Mouse (Mus musculus): ENCODE measurements around the gene Sarnp. TPM values are rescaled to one million over a fixed set of nuclear protein-coding genes. Genes with fewer than 3 reads are reported as not detected.

The Sarnp gene
- polyA plus RNA-seq, 1 experiment from 2014 or later = 279 TPM

DNA sequence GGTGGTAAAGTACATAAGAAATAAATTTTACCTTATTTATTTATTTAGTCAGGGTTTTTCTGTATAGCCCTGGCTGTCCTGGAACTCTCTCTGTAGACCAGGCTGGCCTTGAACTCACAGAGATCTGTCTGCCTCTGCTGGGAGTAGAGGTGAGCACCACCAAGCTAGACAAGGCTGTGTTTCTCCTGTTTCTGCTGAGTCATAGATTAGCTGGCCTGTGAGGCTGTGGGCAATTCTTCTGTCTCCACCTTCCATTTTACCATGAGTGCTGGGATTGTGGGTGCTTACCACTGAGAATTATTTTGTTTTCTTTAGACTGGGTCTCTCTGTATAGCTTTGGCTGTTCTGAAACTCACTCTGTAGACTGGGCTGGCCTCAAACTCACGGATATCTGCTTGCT is 84.3 kb downstream of the Sarnp start:
- ATAC-seq (ENCODE audit: low FRiP score) = no peak
- Histone ChIP-seq H3K27me3 (ENCODE audit: control insufficient read depth, insufficient read depth, low read length) (peaks cover 6% of the 10 kb centered on the region; the same call in 1 of the 2 replicates), H3K4me3 (ENCODE audit: low read depth, low read length) (no peak overlapping the region), H3K4me2 (no peak overlapping the region), H3K9me3 (ENCODE audit: control insufficient read depth, low read length) (no peaks in the 10 kb centered on the region), H3K4me1 (ENCODE audit: control insufficient read depth, insufficient read depth, low read length) (no peaks in the 10 kb centered on the region), H3K27ac (ENCODE audit: low read depth, low read length) (no peak overlapping the region), H3K36me3 (ENCODE audit: control insufficient read depth, insufficient read depth, low read length) (no peaks in the 10 kb centered on the region), H3K9ac (ENCODE audit: low read length) (no peak overlapping the region)
- no peak for DNase-seq (ENCODE audit: low spot score, missing footprints)
- WGBS = 59% methylated on average over 1 of the region's 1 CpGs

DNA sequence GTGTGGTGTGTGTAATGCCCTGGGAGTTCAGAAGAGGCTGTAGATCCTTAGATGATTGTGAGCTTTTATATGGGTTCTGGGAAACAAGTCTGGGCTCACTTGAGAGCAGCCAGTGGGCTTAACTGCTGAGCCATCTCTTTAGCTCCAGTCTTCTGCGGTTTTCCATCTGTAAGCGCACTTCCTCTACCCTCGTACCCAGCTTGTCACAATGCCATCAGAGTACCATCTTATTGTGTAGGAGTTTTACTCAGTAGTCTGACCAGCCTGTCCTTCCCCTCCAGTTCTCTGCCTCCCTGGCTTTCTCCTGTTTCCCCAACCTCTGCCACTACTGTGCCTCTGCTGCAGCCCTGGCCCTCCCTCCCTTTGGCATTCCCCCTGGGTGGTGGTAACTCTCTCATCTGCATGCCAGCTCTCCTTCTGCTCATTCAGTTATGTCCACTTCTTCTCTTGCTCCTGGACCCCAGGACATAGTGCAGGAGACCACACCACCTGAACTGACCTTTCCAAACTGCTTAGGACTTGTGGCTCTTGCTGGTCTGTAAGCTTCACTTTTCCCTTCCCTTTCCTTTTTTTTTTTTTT is 85.4 kb downstream of the Sarnp start:
- H3K4me2 ChIP-seq = no peak overlapping the region

DNA sequence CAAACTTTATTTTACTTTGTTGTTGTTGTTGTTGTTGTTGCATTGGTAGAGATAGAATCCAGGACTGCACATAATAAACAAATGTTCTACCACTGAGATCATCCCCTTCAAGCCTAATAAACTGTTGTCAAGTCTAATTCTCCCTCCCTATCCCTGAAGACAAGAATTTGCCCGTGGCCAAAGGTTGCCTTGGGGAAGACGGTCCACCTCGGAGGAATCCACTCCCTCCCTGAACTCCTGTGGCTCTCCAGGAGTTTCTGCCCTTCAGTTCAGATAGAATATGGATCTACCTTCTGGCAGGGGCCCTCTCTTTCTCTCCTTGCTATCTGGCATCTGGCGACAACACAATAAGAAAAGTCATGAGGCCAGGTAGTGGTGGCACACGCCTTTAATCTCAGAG is 87.7 kb downstream of the Sarnp start:
- WGBS = 77% methylated on average over 5 of the region's 5 CpGs

More for the DNA sequence above, 85.4 kb downstream of the Sarnp start:
- Histone ChIP-seq H3K27me3 (ENCODE audit: control insufficient read depth, insufficient read depth, low read length) (no peaks in the 10 kb centered on the region), H3K36me3 (ENCODE audit: control insufficient read depth, insufficient read depth, low read length) (no peaks in the 10 kb centered on the region), H3K9ac (ENCODE audit: low read length) (no peak overlapping the region), H3K9me3 (ENCODE audit: control insufficient read depth, low read length) (no peaks in the 10 kb centered on the region), H3K4me3 (ENCODE audit: low read depth, low read length) (no peak overlapping the region), H3K27ac (ENCODE audit: low read depth, low read length) (no peak overlapping the region), H3K4me1 (ENCODE audit: control insufficient read depth, insufficient read depth, low read length) (no peaks in the 10 kb centered on the region)
- ATAC-seq (ENCODE audit: low FRiP score) (no peak), DNase-seq (ENCODE audit: low spot score, missing footprints) (no peak)
- WGBS = 82% methylated on average over 3 of the region's 3 CpGs

DNA sequence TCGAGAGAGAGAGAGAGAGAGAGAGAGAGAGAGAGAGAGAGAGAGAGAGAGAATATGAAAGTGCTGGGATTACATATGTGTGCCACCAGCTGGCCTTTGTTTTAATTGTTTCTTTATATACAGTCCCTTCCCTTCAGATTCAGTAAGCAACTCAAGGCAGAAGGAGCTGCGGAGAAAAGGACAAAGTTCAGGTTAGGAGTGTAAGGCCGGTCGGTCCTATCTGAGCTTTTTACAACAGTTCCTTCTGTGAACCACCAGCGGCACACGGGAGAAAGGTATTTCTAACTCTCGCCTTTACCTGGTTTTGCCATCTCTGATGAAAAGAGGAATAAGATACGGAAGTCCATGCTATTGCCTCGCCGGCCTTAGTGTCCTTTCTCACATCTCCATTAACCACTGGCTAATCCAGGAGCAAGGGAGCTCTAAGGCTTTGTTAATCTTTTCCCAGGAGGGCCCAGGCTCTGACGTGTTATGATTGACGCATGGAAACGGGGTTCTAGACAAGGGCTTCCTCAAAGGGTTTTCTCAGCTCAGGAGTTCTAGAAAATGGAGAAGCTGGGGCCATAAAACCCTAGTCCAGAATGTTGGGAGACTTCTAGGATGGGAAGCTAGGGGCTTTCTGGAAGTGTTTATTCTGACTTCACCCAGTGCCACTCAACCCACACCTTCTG is 91.8 kb downstream of the Sarnp start:
- Histone ChIP-seq H3K27me3 (ENCODE audit: control insufficient read depth, insufficient read depth, low read length) (0 out of 2 replicates have a peak, but pooled peaks cover 5% of the 10 kb centered on the region), H3K4me2 (peak overlapping the region; percentile 78), H3K9me3 (ENCODE audit: control insufficient read depth, low read length) (no peaks in the 10 kb centered on the region), H3K27ac (ENCODE audit: low read depth, low read length) (no peak overlapping the region), H3K9ac (ENCODE audit: low read length) (peak overlapping the region; percentile 85), H3K36me3 (ENCODE audit: control insufficient read depth, insufficient read depth, low read length) (no peaks in the 10 kb centered on the region), H3K4me3 (ENCODE audit: low read depth, low read length) (peak overlapping the region; percentile 75), H3K4me1 (ENCODE audit: control insufficient read depth, insufficient read depth, low read length) (peaks cover 6% of the 10 kb centered on the region)
- DNase-seq (ENCODE audit: low spot score, missing footprints) = peak; percentile 94
- 56% methylated on average over 13 of the region's 13 CpGs for WGBS
- ATAC-seq (ENCODE audit: low FRiP score) = peak; percentile 0; the same call in 1 of the 2 replicates

More for the DNA sequence above, 87.7 kb downstream of the Sarnp start:
- H3K4me2 ChIP-seq = no peak overlapping the region
- 0 out of 2 replicates have a peak, but pooled peaks cover 5% of the 10 kb centered on the region for H3K27me3 ChIP-seq (ENCODE audit: control insufficient read depth, insufficient read depth, low read length)
- H3K27ac ChIP-seq (ENCODE audit: low read depth, low read length) = no peak overlapping the region
- ATAC-seq (ENCODE audit: low FRiP score) = no peak
- H3K4me1 ChIP-seq (ENCODE audit: control insufficient read depth, insufficient read depth, low read length) = peaks cover 6% of the 10 kb centered on the region; the same call in 1 of the 2 replicates
- no peak overlapping the region for H3K4me3 ChIP-seq (ENCODE audit: low read depth, low read length)
- no peaks in the 10 kb centered on the region for H3K36me3 ChIP-seq (ENCODE audit: control insufficient read depth, insufficient read depth, low read length)
- H3K9ac ChIP-seq (ENCODE audit: low read length) = no peak overlapping the region
- no peaks in the 10 kb centered on the region for H3K9me3 ChIP-seq (ENCODE audit: control insufficient read depth, low read length)
- DNase-seq (ENCODE audit: low spot score, missing footprints) = no peak

DNA sequence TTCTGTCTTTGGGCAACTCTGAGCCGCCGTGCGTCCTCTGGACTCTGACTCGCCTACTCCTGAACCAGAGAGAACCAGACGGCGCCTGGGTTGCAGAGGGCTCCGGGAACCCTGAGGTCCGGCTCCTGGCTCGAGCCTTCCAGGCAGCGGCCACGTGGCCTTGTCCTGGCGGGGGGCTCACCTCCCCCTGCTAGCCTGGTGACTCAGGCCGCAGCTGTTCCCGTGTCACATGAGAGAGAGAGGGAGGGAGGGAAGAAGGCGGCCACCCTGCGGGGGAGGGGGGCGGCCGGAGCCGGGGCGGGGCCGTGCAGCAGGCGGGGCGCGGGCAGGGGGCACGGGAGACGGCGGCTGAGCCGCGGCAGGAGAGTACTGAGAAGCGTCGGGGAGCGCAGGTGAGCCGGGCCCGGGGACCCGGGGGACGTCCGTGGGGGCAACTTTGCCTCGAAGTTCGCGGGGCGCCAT is 92.5 kb downstream of the Sarnp start:
- Histone ChIP-seq H3K36me3 (ENCODE audit: control insufficient read depth, insufficient read depth, low read length) (no peaks in the 10 kb centered on the region), H3K27ac (ENCODE audit: low read depth, low read length) (no peak overlapping the region), H3K9ac (ENCODE audit: low read length) (peak overlapping the region; percentile 85), H3K27me3 (ENCODE audit: control insufficient read depth, insufficient read depth, low read length) (0 out of 2 replicates have a peak, but pooled peaks cover 5% of the 10 kb centered on the region), H3K4me1 (ENCODE audit: control insufficient read depth, insufficient read depth, low read length) (peaks cover 6% of the 10 kb centered on the region), H3K4me2 (peak overlapping the region; percentile 78), H3K4me3 (ENCODE audit: low read depth, low read length) (peak overlapping the region; percentile 75), H3K9me3 (ENCODE audit: control insufficient read depth, low read length) (no peaks in the 10 kb centered on the region)
- DNase-seq (ENCODE audit: low spot score, missing footprints) = peak; percentile 97
- peak; percentile 86 for ATAC-seq (ENCODE audit: low FRiP score)
- WGBS = 0% methylated on average over 34 of the region's 41 CpGs

DNA sequence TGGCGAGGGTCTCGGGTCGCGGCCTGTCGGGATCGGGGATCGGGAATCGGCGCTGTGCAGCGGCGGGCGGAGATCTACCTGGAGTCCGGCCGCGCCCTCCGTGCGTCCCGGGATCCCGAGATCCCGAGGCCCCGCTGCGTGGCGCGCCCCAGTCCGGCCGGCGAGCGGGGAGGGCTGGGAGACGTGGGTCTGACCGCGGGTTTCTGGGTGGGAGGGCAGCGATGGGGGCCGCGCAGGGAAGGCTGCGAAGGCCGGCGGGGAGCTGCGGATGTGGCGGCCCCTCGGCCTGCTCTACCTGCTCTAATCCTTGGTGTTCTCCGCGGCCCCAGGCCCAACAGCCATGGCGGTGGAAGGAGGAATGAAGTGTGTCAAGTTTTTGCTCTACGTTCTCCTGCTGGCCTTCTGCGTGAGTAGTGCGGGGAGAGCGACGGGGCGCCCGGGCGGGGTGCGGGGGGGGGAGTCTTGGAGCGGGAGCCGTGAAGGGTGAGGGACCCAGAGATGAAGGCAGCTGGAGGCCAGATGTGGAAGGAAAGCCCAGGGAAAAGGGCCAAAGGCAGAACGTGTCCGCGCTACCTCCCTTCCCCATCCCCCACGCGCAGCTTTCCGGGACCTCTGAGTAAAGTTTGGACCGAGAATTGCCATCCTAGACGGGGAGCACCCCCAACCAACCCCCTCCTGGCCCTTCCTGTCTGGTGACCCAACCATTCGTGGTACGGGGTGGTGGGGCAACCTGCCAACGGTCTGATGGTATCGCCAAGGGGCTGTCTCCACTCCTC is 93.1 kb downstream of the Sarnp start:
- Histone ChIP-seq H3K4me1 (ENCODE audit: control insufficient read depth, insufficient read depth, low read length) (peaks cover 6% of the 10 kb centered on the region), H3K27ac (ENCODE audit: low read depth, low read length) (no peak overlapping the region), H3K4me3 (ENCODE audit: low read depth, low read length) (peak overlapping the region; percentile 75), H3K4me2 (peak overlapping the region; percentile 78), H3K9me3 (ENCODE audit: control insufficient read depth, low read length) (no peaks in the 10 kb centered on the region), H3K36me3 (ENCODE audit: control insufficient read depth, insufficient read depth, low read length) (no peaks in the 10 kb centered on the region), H3K9ac (ENCODE audit: low read length) (peak overlapping the region; percentile 85), H3K27me3 (ENCODE audit: control insufficient read depth, insufficient read depth, low read length) (0 out of 2 replicates have a peak, but pooled peaks cover 5% of the 10 kb centered on the region)
- peak; percentile 52 for ATAC-seq (ENCODE audit: low FRiP score)
- DNase-seq (ENCODE audit: low spot score, missing footprints) = peak; percentile 92
- 4% methylated on average over 58 of the region's 66 CpGs for WGBS

DNA sequence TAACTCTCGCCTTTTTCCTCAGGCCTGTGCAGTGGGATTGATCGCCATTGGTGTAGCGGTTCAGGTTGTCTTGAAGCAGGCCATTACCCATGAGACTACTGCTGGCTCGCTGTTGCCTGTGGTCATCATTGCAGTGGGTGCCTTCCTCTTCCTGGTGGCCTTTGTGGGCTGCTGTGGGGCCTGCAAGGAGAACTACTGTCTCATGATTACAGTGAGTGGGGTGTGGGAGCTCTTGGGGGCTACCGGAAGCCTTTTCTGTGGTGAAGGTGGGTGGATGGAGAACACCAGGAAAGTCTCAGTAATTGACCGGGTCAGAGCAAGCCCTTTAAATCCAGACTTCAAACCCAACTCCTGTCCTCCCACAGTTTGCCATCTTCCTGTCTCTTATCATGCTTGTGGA is 94.3 kb downstream of the Sarnp start:
- H3K4me2 ChIP-seq = no peak overlapping the region
- H3K9me3 ChIP-seq (ENCODE audit: control insufficient read depth, low read length) = no peaks in the 10 kb centered on the region
- peaks cover 6% of the 10 kb centered on the region for H3K4me1 ChIP-seq (ENCODE audit: control insufficient read depth, insufficient read depth, low read length)
- DNase-seq (ENCODE audit: low spot score, missing footprints) (no peak), ATAC-seq (ENCODE audit: low FRiP score) (no peak)
- H3K4me3 ChIP-seq (ENCODE audit: low read depth, low read length) = no peak overlapping the region
- no peaks in the 10 kb centered on the region for H3K36me3 ChIP-seq (ENCODE audit: control insufficient read depth, insufficient read depth, low read length)
- no peak overlapping the region for H3K9ac ChIP-seq (ENCODE audit: low read length)
- no peak overlapping the region for H3K27ac ChIP-seq (ENCODE audit: low read depth, low read length)
- H3K27me3 ChIP-seq (ENCODE audit: control insufficient read depth, insufficient read depth, low read length) = 0 out of 2 replicates have a peak, but pooled peaks cover 5% of the 10 kb centered on the region
- 92% methylated on average over 6 of the region's 6 CpGs for WGBS

DNA sequence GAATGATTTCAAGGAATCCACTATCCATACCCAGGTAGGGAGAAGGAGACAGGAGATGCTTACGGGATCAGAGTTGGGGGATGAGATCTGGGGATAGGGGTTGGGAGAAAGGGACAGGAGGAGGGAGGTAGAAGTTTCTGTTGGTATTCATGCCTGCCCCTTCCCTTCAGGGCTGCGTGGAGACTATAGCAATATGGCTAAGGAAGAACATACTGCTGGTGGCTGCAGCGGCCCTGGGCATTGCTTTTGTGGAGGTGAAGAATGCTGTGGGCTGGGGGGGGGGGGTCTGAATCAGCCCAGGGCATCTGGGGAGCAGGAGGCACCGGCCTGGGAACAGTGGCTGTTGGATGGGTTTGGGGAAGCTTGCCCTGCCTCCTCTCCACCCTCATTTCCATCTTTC is 95.1 kb downstream of the Sarnp start:
- Histone ChIP-seq H3K4me1 (ENCODE audit: control insufficient read depth, insufficient read depth, low read length) (peaks cover 6% of the 10 kb centered on the region), H3K27ac (ENCODE audit: low read depth, low read length) (no peak overlapping the region), H3K4me3 (ENCODE audit: low read depth, low read length) (no peak overlapping the region), H3K4me2 (no peak overlapping the region), H3K27me3 (ENCODE audit: control insufficient read depth, insufficient read depth, low read length) (0 out of 2 replicates have a peak, but pooled peaks cover 5% of the 10 kb centered on the region), H3K9me3 (ENCODE audit: control insufficient read depth, low read length) (no peaks in the 10 kb centered on the region), H3K9ac (ENCODE audit: low read length) (no peak overlapping the region), H3K36me3 (ENCODE audit: control insufficient read depth, insufficient read depth, low read length) (no peaks in the 10 kb centered on the region)
- DNase-seq (ENCODE audit: low spot score, missing footprints) = no peak
- ATAC-seq (ENCODE audit: low FRiP score) = no peak
- WGBS = 88% methylated on average over 4 of the region's 4 CpGs

All from midbrain, embryonic 11.5 days (tissue).